ENCODE assay signal across 26 mouse cellular contexts in the genomic region with DNA sequence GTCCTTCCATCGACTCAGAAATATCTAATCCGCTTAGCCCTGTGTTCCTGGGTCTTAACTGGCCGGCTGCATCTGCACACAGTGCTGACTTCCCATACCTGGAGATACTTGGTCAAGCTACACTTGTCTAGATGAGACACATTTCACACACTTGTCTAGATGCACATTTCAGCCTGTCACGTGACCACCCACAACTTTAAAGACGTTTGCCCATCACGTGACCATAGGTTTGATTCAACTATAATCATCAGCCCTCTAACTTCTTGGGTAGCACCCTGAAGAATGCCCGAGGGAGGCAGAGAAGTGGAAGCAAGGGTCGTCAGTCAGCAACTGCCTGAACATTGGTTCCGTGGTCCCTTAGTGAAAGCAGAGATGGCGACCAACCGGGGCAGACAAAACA. TPM values are rescaled to one million over a fixed set of nuclear protein-coding genes. Genes with fewer than 3 reads are reported as not detected.
DNase-seq lines count a peak whose midpoint lies in the region; ATAC-seq and TF ChIP-seq lines count a peak whose summit lies in the region.
"Had no signal": no experiment of that assay in that cellular context is flagged by ENCODE, and none has a peak within 500 bp of the region (broad histone marks: within the 10 kb centered on the region; RNA-seq: fewer than 3 reads in every experiment).

No protein-coding gene starts in this region.

- DNase-seq in heart, adult 11 months = peak; percentile 89
- no peak for DNase-seq in testis, postnatal 14 days (ENCODE audit: low spot score)
- DNase-seq in MEL (ENCODE audit: low read depth, low spot score) = no peak
- DNase-seq in ovary, postnatal 10 days (ENCODE audit: low spot score) = no peak
- DNase-seq in spleen, adult 12 weeks (ENCODE audit: low spot score) = no peak
- DNase-seq: adrenal gland, adult 2 months; adrenal gland, postnatal 10 days; adrenal gland, postnatal 36 days; cerebellum, adult 11 months; cerebellum, adult 18-20 months; cerebellum, adult 8-10 months; cerebellum, adult 9-11 months; cerebellum, postnatal 14 days; cerebellum, postnatal 36 days; embryo, embryonic 11 days; forebrain, postnatal 0 days had no signal

- H3K4me2 ChIP-seq in heart, embryonic 11.5 days = no peak overlapping the region
- H3K4me2 ChIP-seq: embryonic facial prominence, embryonic 13.5 days; embryonic facial prominence, embryonic 15.5 days; forebrain, embryonic 12.5 days had no signal

- no peaks in the 10 kb centered on the region for H3K27me3 ChIP-seq in heart, embryonic 11.5 days (ENCODE audit: control insufficient read depth, insufficient read depth, low read length)
- H3K27me3 ChIP-seq in testis, adult 2 months (ENCODE audit: control insufficient read depth, insufficient read depth, low read length) = no peaks in the 10 kb centered on the region
- peaks cover 0 to 2% of the 10 kb centered on the region in 2 experiments; a peak in 2 of 4 replicates for H3K27me3 ChIP-seq in MEL (ENCODE audit: control insufficient read depth in 1 of 2, insufficient read depth in 2 of 2, low read length in 2 of 2)
- H3K27me3 ChIP-seq: embryonic facial prominence, embryonic 13.5 days; embryonic facial prominence, embryonic 15.5 days; forebrain, embryonic 12.5 days had no signal

- TF ChIP-seq EP300 in MEL (IDR thresholded peaks at IDR 0.05; ENCODE audit: low read depth in 1 of 2, low read length in 2 of 2) = no peak

- ATAC-seq in heart, embryonic 11.5 days (replicated peaks; ENCODE audit: insufficient number of reproducible peaks, low FRiP score, low TSS enrichment) = no peak
- ATAC-seq: forebrain, embryonic 14.5 days; forebrain, postnatal 0 days had no signal

- no peak for TF ChIP-seq CTCF in testis, adult 2 months (IDR thresholded peaks at IDR 0.05; ENCODE audit: control insufficient read depth, insufficient read depth, insufficient replicate concordance, low read depth, low read length)
- TF ChIP-seq CTCF in MEL (IDR thresholded peaks at IDR 0.05 in 2 of 3, conservative IDR thresholded peaks at IDR 0.05 in 1 of 3; ENCODE audit: control insufficient read depth in 1 of 3, insufficient read depth in 1 of 3, low read depth in 2 of 3, low read length in 3 of 3, poor library complexity in 1 of 3, severe bottlenecking in 1 of 3) = no peak

- 83% methylated on average over 11 of the region's 11 CpGs for WGBS in heart, embryonic 11.5 days (ENCODE audit: insufficient replicate concordance)
- 98% methylated on average over 11 of the region's 11 CpGs for WGBS in macrophage (ENCODE audit: missing documents)

- H3K27ac ChIP-seq in heart, embryonic 11.5 days (ENCODE audit: low read depth, low read length) = no peak overlapping the region
- H3K27ac ChIP-seq in testis, adult 2 months (ENCODE audit: control insufficient read depth, insufficient read depth, low read depth, low read length) = no peak overlapping the region
- no peak overlapping the region for H3K27ac ChIP-seq in MEL (ENCODE audit: control insufficient read depth, low read depth, low read length)
- H3K27ac ChIP-seq in macrophage = peak overlapping the region; percentile 97
- H3K27ac ChIP-seq: embryonic facial prominence, embryonic 13.5 days; embryonic facial prominence, embryonic 15.5 days; forebrain, embryonic 10.5 days; forebrain, embryonic 12.5 days had no signal

- no peaks in the 10 kb centered on the region for H3K36me3 ChIP-seq in heart, embryonic 11.5 days (ENCODE audit: control insufficient read depth, insufficient read depth, low read length)
- no peaks in the 10 kb centered on the region for H3K36me3 ChIP-seq in testis, adult 2 months (ENCODE audit: control insufficient read depth, insufficient read depth, low read length)
- H3K36me3 ChIP-seq in MEL (ENCODE audit: control insufficient read depth in 1 of 2, insufficient read depth in 2 of 2, low read length in 2 of 2) = no peaks in the 10 kb centered on the region
- no peaks in the 10 kb centered on the region for H3K36me3 ChIP-seq in macrophage (ENCODE audit: inconsistent target)
- H3K36me3 ChIP-seq: embryonic facial prominence, embryonic 13.5 days; embryonic facial prominence, embryonic 15.5 days; forebrain, embryonic 10.5 days; forebrain, embryonic 12.5 days; G1E had no signal

- H3K9me3 ChIP-seq in heart, embryonic 11.5 days (replicated peaks; ENCODE audit: control insufficient read depth, low read length) = no peaks in the 10 kb centered on the region
- H3K9me3 ChIP-seq in MEL (replicated peaks; ENCODE audit: insufficient read depth, low read length) = no peaks in the 10 kb centered on the region
- H3K9me3 ChIP-seq: embryonic facial prominence, embryonic 13.5 days; embryonic facial prominence, embryonic 15.5 days; forebrain, embryonic 10.5 days; forebrain, embryonic 12.5 days had no signal

- H3K4me3 ChIP-seq in heart, embryonic 11.5 days (ENCODE audit: low read depth, low read length) = no peak overlapping the region
- peak overlapping the region; percentile 4; the same call in 1 of the 2 replicates for H3K4me3 ChIP-seq in testis, adult 2 months (ENCODE audit: control insufficient read depth, low read depth, low read length)
- no peak overlapping the region for H3K4me3 ChIP-seq in MEL (ENCODE audit: control insufficient read depth in 1 of 2, insufficient read depth in 1 of 2, low read depth in 2 of 2, low read length in 2 of 2)
- no peak overlapping the region for H3K4me3 ChIP-seq in macrophage (ENCODE audit: inconsistent target)
- H3K4me3 ChIP-seq: embryonic facial prominence, embryonic 13.5 days; embryonic facial prominence, embryonic 15.5 days; erythroblast, embryonic 14.5 days; forebrain, embryonic 10.5 days; forebrain, embryonic 12.5 days had no signal

- H3K79me2 ChIP-seq in MEL (ENCODE audit: control insufficient read depth, insufficient read depth, low read length, poor library complexity) = no peaks in the 10 kb centered on the region
- no peaks in the 10 kb centered on the region for H3K79me2 ChIP-seq in macrophage (ENCODE audit: inconsistent target)

- TF ChIP-seq POLR2A in testis, adult 2 months (IDR thresholded peaks at IDR 0.05; ENCODE audit: control insufficient read depth, low read depth, low read length) = no peak
- TF ChIP-seq POLR2A in MEL (IDR thresholded peaks at IDR 0.05; ENCODE audit: control insufficient read depth in 1 of 2, insufficient read depth in 1 of 2, low read depth in 1 of 2, low read length in 2 of 2, poor library complexity in 1 of 2) = no peak

- H3K9ac ChIP-seq in heart, embryonic 11.5 days (ENCODE audit: low read depth, low read length) = no peak overlapping the region
- no peak overlapping the region for H3K9ac ChIP-seq in MEL (ENCODE audit: control insufficient read depth, low read depth, low read length, poor library complexity, severe bottlenecking)
- H3K9ac ChIP-seq: embryonic facial prominence, embryonic 13.5 days; embryonic facial prominence, embryonic 15.5 days; forebrain, embryonic 12.5 days; forebrain, postnatal 0 days had no signal

- H3K4me1 ChIP-seq in heart, embryonic 11.5 days (ENCODE audit: control insufficient read depth, insufficient read depth, low read length) = no peaks in the 10 kb centered on the region
- H3K4me1 ChIP-seq in testis, adult 2 months (ENCODE audit: control insufficient read depth, insufficient read depth, low read length) = peaks cover 6% of the 10 kb centered on the region
- no peaks in the 10 kb centered on the region for H3K4me1 ChIP-seq in MEL (ENCODE audit: control insufficient read depth in 1 of 2, insufficient read depth in 2 of 2, low read length in 2 of 2)
- H3K4me1 ChIP-seq: forebrain, embryonic 10.5 days; forebrain, embryonic 12.5 days had no signal

- TF ChIP-seq RAD21 in MEL (IDR thresholded peaks at IDR 0.05; ENCODE audit: low read depth, low read length) = no peak

TF ChIP-seq in MEL, 35 proteins besides CTCF, POLR2A, EP300 and RAD21:
- TF ChIP-seq USF1 (IDR thresholded peaks at IDR 0.05; ENCODE audit: low read depth, low read length) (0 out of 2 replicates have a peak, but pooled peaks have one; percentile 48), MAFK (IDR thresholded peaks at IDR 0.05; ENCODE audit: borderline replicate concordance, low read depth, low read length) (no peak)
TF ChIP-seq in MEL: peak in this region for 1.

RNA-seq across cellular contexts. Expression of gene Xdh, which starts 22.7 kb away (rescaled TPM):
- polyA plus RNA-seq in heart, embryonic 11.5 days (2014; fragmentation: Nextera tagmentation; extraction: Ambion mirVana) = 0.08 and 0.39 TPM in 2 replicates
- 2.3 and 3.3 TPM in 2 replicates for polyA plus RNA-seq in testis, adult 2 months (2012; rRNA removed)
- 2.0 TPM in 2 replicates for total RNA-seq in MEL (2012; rRNA removed)
- 10 to 100 TPM in 1 of 2 experiments, not detected in 1; 14.5 TPM for polyA plus RNA-seq in MEL (2012; ENCODE audit: insufficient read depth in 1 of 2, insufficient read length in 2 of 2, low read depth in 1 of 2, low replicate concordance in 2 of 2, missing spikeins in 1 of 2)
- total RNA-seq in macrophage (2018; cell fraction: chromatin; rRNA removed) = 1,000 to 10,000 TPM; 1,375 to 3,744 (median 2,180) TPM
- total RNA-seq in macrophage (2018; cell fraction: cytosol; rRNA removed) = 100 to 1,000 TPM; 137 to 252 (median 189) TPM
- 1,000 to 10,000 TPM in 7 of 26 experiments, 100 to 1,000 TPM in 19; 475 to 1,395 (median 872) TPM for total RNA-seq in macrophage (2018; cell fraction: nucleus; rRNA removed)
- 183 to 281 TPM (median 265 TPM) in 3 replicates for polyA plus RNA-seq in macrophage (2018)
- polyA plus RNA-seq: G1E had no signal

Comparison
In these comparisons a context has a peak if more than half of its experiments do, and no peak if none do; other contexts are left out.
1. RNA of gene Xdh, which starts 22.7 kb away (polyA plus RNA-seq): 183 to 281 TPM in macrophage; 14.5 TPM in MEL, 2.3 to 3.3 TPM in testis, adult 2 months and 0.08 to 0.39 TPM in heart, embryonic 11.5 days; every median in the first group is over 10 times any median in the second.